Mouse (Mus musculus): ENCODE results near the gene Pheta1. TPM values are rescaled to one million over a fixed set of nuclear protein-coding genes. Genes with fewer than 3 reads are reported as not detected.

Pheta1 gene
- polyA plus RNA-seq, 1 experiment from 2014 or later, result 15.3 TPM

DNA sequence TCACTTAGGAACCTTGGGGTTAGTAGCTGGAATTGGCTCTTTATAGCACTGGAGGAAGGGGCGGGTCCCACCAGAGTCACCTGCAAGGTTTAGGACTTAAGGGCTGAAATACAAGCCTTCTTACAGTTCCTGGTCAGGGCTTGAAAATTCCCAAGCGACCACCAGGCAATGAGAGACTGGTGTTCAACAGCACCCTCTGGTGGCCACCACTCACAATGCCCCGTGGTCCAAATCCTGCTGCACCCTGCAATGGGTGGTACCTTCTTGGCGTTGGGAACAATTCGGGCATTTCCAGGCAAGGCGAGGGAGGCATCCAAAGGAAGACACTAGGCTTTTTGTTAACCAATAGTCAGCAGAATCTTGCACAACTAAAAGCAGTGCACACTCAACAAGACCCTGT lies 30.4 kb downstream of the Pheta1 start:
- no peak for ATAC-seq (replicated peaks; ENCODE audit: extremely low read depth, insufficient read depth, low FRiP score)
- H3K9me3 ChIP-seq (replicated peaks; ENCODE audit: control insufficient read depth, low read length), result no peaks in the 10 kb centered on the region
- no peaks in the 10 kb centered on the region for H3K27me3 ChIP-seq (ENCODE audit: control insufficient read depth, insufficient read depth, low read length)
- H3K4me3 ChIP-seq (ENCODE audit: low read length), result no peak overlapping the region
- WGBS, result 54% methylated on average over 6 of the region's 6 CpGs
- H3K27ac ChIP-seq (ENCODE audit: low read length), result no peak overlapping the region
- H3K4me1 ChIP-seq (ENCODE audit: control insufficient read depth, insufficient read depth, low read length), result no peaks in the 10 kb centered on the region
- H3K36me3 ChIP-seq (ENCODE audit: control insufficient read depth, insufficient read depth), result no peaks in the 10 kb centered on the region
- no peak overlapping the region for H3K4me2 ChIP-seq (ENCODE audit: low read depth, low read length)
- no peak overlapping the region for H3K9ac ChIP-seq (ENCODE audit: low read length)

- WGBS, result 78% methylated on average over 8 of the region's 8 CpGs
These were observed 34.6 kb downstream of the Pheta1 start for GRCm38 (mm10) chr5:121883356-121883755.

GRCm38 (mm10) chr5:121889375-121889774 lies 40.6 kb downstream of the Pheta1 start:
- ATAC-seq (replicated peaks; ENCODE audit: extremely low read depth, insufficient read depth, low FRiP score), result no peak
- no peaks in the 10 kb centered on the region for H3K36me3 ChIP-seq (ENCODE audit: control insufficient read depth, insufficient read depth)
- WGBS, result 65% methylated on average over 13 of the region's 13 CpGs

More at GRCm38 (mm10) chr5:121883356-121883755, 34.6 kb downstream of the Pheta1 start:
- Histone ChIP-seq H3K27ac (ENCODE audit: low read length) (no peak overlapping the region), H3K4me1 (ENCODE audit: control insufficient read depth, insufficient read depth, low read length) (no peaks in the 10 kb centered on the region), H3K4me3 (ENCODE audit: low read length) (no peak overlapping the region), H3K4me2 (ENCODE audit: low read depth, low read length) (no peak overlapping the region), H3K27me3 (ENCODE audit: control insufficient read depth, insufficient read depth, low read length) (no peaks in the 10 kb centered on the region), H3K9ac (ENCODE audit: low read length) (no peak overlapping the region), H3K9me3 (replicated peaks; ENCODE audit: control insufficient read depth, low read length) (peaks cover 3% of the 10 kb centered on the region; the same call in 1 of the 2 replicates), H3K36me3 (ENCODE audit: control insufficient read depth, insufficient read depth) (no peaks in the 10 kb centered on the region)
- ATAC-seq (replicated peaks; ENCODE audit: extremely low read depth, insufficient read depth, low FRiP score), result no peak; the same call in 1 of the 2 replicates

DNA sequence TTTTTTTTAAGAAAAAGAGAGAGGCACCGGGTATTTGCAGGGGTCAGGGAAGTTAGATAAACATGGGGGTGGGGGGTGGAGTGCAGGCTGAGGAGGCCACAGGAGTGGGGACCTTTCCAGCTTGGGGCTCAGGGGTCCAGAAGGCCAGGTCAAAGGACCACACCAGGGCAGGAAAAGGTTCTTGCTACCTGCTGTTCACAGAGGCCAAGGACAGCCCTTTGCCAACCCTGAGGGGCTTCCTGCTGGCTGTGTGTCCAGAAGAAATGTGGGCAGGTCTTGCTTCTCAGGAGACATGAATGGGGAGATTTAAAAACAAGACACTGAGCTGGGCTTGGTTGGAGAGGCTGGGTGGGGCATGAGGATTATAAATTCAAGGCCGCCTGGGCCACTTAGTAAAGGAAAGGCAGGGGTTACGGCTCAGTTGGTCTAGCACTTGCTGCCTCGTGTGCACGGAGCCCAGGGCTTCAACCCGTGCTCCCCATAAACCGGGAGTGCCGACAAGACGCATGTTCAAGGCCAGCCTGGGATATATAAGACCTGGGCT lies 41.1 kb downstream of the Pheta1 start:
- 77% methylated on average over 9 of the region's 9 CpGs for WGBS
- no peak for ATAC-seq (replicated peaks; ENCODE audit: extremely low read depth, insufficient read depth, low FRiP score)
- Histone ChIP-seq H3K9ac (ENCODE audit: low read length) (no peak overlapping the region), H3K27me3 (ENCODE audit: control insufficient read depth, insufficient read depth, low read length) (no peaks in the 10 kb centered on the region), H3K4me1 (ENCODE audit: control insufficient read depth, insufficient read depth, low read length) (no peaks in the 10 kb centered on the region), H3K27ac (ENCODE audit: low read length) (no peak overlapping the region), H3K4me2 (ENCODE audit: low read depth, low read length) (no peak overlapping the region), H3K36me3 (ENCODE audit: control insufficient read depth, insufficient read depth) (no peaks in the 10 kb centered on the region), H3K4me3 (ENCODE audit: low read length) (no peak overlapping the region), H3K9me3 (replicated peaks; ENCODE audit: control insufficient read depth, low read length) (peaks cover 3% of the 10 kb centered on the region; the same call in 1 of the 2 replicates)

More at GRCm38 (mm10) chr5:121889375-121889774, 40.6 kb downstream of the Pheta1 start:
- no peak overlapping the region for H3K27ac ChIP-seq (ENCODE audit: low read length)
- no peaks in the 10 kb centered on the region for H3K4me1 ChIP-seq (ENCODE audit: control insufficient read depth, insufficient read depth, low read length)
- no peaks in the 10 kb centered on the region for H3K27me3 ChIP-seq (ENCODE audit: control insufficient read depth, insufficient read depth, low read length)
- H3K9me3 ChIP-seq (replicated peaks; ENCODE audit: control insufficient read depth, low read length), result peaks cover 3% of the 10 kb centered on the region; the same call in 1 of the 2 replicates
- no peak overlapping the region for H3K4me2 ChIP-seq (ENCODE audit: low read depth, low read length)
- no peak overlapping the region for H3K4me3 ChIP-seq (ENCODE audit: low read length)
- H3K9ac ChIP-seq (ENCODE audit: low read length), result no peak overlapping the region

GRCm38 (mm10) chr5:121890925-121891324 lies 42.1 kb downstream of the Pheta1 start:
- H3K9me3 ChIP-seq (replicated peaks; ENCODE audit: control insufficient read depth, low read length), result peaks cover 3% of the 10 kb centered on the region; the same call in 1 of the 2 replicates
- H3K9ac ChIP-seq (ENCODE audit: low read length), result no peak overlapping the region
- no peak overlapping the region for H3K27ac ChIP-seq (ENCODE audit: low read length)
- no peaks in the 10 kb centered on the region; the same call in 1 of the 2 replicates for H3K27me3 ChIP-seq (ENCODE audit: control insufficient read depth, insufficient read depth, low read length)
- H3K4me3 ChIP-seq (ENCODE audit: low read length), result no peak overlapping the region
- no peaks in the 10 kb centered on the region for H3K36me3 ChIP-seq (ENCODE audit: control insufficient read depth, insufficient read depth)
- 87% methylated on average over 7 of the region's 7 CpGs for WGBS
- H3K4me2 ChIP-seq (ENCODE audit: low read depth, low read length), result no peak overlapping the region
- H3K4me1 ChIP-seq (ENCODE audit: control insufficient read depth, insufficient read depth, low read length), result no peaks in the 10 kb centered on the region; the same call in 1 of the 2 replicates
- no peak for ATAC-seq (replicated peaks; ENCODE audit: extremely low read depth, insufficient read depth, low FRiP score)

GRCm38 (mm10) chr5:121892281-121892680 lies 43.5 kb downstream of the Pheta1 start:
- Histone ChIP-seq H3K27me3 (ENCODE audit: control insufficient read depth, insufficient read depth, low read length) (no peaks in the 10 kb centered on the region; the same call in 1 of the 2 replicates), H3K36me3 (ENCODE audit: control insufficient read depth, insufficient read depth) (no peaks in the 10 kb centered on the region), H3K9ac (ENCODE audit: low read length) (no peak overlapping the region), H3K9me3 (replicated peaks; ENCODE audit: control insufficient read depth, low read length) (peaks cover 3% of the 10 kb centered on the region; the same call in 1 of the 2 replicates), H3K27ac (ENCODE audit: low read length) (no peak overlapping the region), H3K4me3 (ENCODE audit: low read length) (no peak overlapping the region), H3K4me2 (ENCODE audit: low read depth, low read length) (no peak overlapping the region), H3K4me1 (ENCODE audit: control insufficient read depth, insufficient read depth, low read length) (no peaks in the 10 kb centered on the region; the same call in 1 of the 2 replicates)
- ATAC-seq (replicated peaks; ENCODE audit: extremely low read depth, insufficient read depth, low FRiP score), result no peak
- 81% methylated on average over 14 of the region's 14 CpGs for whole genome bisulfite sequencing

DNA sequence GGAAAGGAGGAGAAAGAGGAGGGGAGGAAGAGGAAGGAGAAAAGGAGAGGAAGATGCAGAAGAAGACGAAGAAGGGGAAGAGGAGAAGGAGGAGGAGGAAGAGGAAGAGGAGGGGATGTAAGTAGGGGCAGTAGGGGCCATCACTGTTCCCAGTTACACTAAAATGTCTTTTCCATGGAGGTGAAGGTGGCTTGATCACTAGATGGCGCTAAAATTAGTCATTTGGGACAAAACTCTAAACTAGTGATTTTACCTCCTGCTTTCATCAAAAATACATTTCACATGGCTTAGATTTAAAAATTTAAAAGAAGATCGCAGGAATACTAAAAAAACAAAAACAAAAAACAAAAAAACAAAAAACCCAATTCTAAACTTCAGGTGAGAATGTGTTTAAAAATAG lies 44.8 kb downstream of the Pheta1 start:
- ATAC-seq (replicated peaks; ENCODE audit: extremely low read depth, insufficient read depth, low FRiP score), result no peak
- WGBS, result 34% methylated on average over 3 of the region's 3 CpGs
- Histone ChIP-seq H3K9ac (ENCODE audit: low read length) (no peak overlapping the region), H3K27me3 (ENCODE audit: control insufficient read depth, insufficient read depth, low read length) (no peaks in the 10 kb centered on the region; the same call in 1 of the 2 replicates), H3K27ac (ENCODE audit: low read length) (no peak overlapping the region), H3K9me3 (replicated peaks; ENCODE audit: control insufficient read depth, low read length) (no peaks in the 10 kb centered on the region), H3K4me3 (ENCODE audit: low read length) (no peak overlapping the region), H3K4me1 (ENCODE audit: control insufficient read depth, insufficient read depth, low read length) (no peaks in the 10 kb centered on the region; the same call in 1 of the 2 replicates), H3K36me3 (ENCODE audit: control insufficient read depth, insufficient read depth) (no peaks in the 10 kb centered on the region), H3K4me2 (ENCODE audit: low read depth, low read length) (no peak overlapping the region)

GRCm38 (mm10) chr5:121894647-121895046 lies 45.9 kb downstream of the Pheta1 start:
- Histone ChIP-seq H3K4me3 (ENCODE audit: low read length) (no peak overlapping the region), H3K9ac (ENCODE audit: low read length) (no peak overlapping the region), H3K9me3 (replicated peaks; ENCODE audit: control insufficient read depth, low read length) (no peaks in the 10 kb centered on the region), H3K27ac (ENCODE audit: low read length) (no peak overlapping the region), H3K27me3 (ENCODE audit: control insufficient read depth, insufficient read depth, low read length) (no peaks in the 10 kb centered on the region; the same call in 1 of the 2 replicates), H3K4me2 (ENCODE audit: low read depth, low read length) (no peak overlapping the region), H3K36me3 (ENCODE audit: control insufficient read depth, insufficient read depth) (no peaks in the 10 kb centered on the region), H3K4me1 (ENCODE audit: control insufficient read depth, insufficient read depth, low read length) (no peaks in the 10 kb centered on the region; the same call in 1 of the 2 replicates)
- no peak for ATAC-seq (replicated peaks; ENCODE audit: extremely low read depth, insufficient read depth, low FRiP score)
- WGBS, result 70% methylated on average over 10 of the region's 10 CpGs

DNA sequence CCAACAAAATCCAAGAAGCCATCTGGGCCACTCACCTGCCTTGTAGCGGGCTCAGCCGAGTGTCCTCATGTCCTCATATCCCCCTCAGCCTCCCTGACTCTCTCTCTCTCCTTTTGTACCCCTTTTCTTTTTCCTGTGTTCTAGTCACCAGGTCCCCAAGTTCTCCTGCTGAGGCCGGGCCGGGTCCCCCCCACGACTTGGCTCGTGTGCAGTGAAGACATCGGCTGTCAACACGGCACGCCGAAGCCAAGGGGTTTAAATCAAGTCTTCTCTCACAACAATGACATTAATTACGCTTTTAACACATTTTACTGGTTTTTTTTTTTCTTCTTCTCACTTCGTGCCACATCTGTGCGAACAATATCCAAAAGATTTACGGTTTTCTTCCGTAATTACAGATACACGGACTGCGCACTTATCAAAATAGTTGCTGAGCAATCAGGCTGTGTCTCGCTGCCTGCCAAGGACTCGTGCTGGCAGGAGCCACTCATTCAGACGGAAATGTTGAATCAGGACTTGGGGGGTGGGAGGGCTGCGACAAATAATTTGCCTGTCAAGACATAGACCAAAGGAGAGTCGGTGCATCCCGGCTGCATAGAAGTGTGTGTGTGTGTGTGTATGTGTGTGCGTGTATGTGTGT lies 46.5 kb downstream of the Pheta1 start:
- H3K4me2 ChIP-seq (ENCODE audit: low read depth, low read length), result no peak overlapping the region
- H3K27me3 ChIP-seq (ENCODE audit: control insufficient read depth, insufficient read depth, low read length), result no peaks in the 10 kb centered on the region; the same call in 1 of the 2 replicates
- H3K9ac ChIP-seq (ENCODE audit: low read length), result no peak overlapping the region
- H3K9me3 ChIP-seq (replicated peaks; ENCODE audit: control insufficient read depth, low read length), result no peaks in the 10 kb centered on the region
- no peaks in the 10 kb centered on the region; the same call in 1 of the 2 replicates for H3K4me1 ChIP-seq (ENCODE audit: control insufficient read depth, insufficient read depth, low read length)
- WGBS, result 54% methylated on average over 24 of the region's 24 CpGs
- no peak overlapping the region for H3K27ac ChIP-seq (ENCODE audit: low read length)
- H3K36me3 ChIP-seq (ENCODE audit: control insufficient read depth, insufficient read depth), result no peaks in the 10 kb centered on the region
- no peak overlapping the region for H3K4me3 ChIP-seq (ENCODE audit: low read length)
- no peak for ATAC-seq (replicated peaks; ENCODE audit: extremely low read depth, insufficient read depth, low FRiP score)
